Mouse (Mus musculus): Measurements from ENCODE around the gene Inhbb.

Inhbb gene

GRCm38 (mm10) chr1:119419151-119420105, 2.6 kb downstream of the Inhbb start:
- DNase-seq: no peak

- DNase-seq: no peak
Measured at GRCm38 (mm10) chr1:119417991-119418390, 4.1 kb downstream of the Inhbb start.

GRCm38 (mm10) chr1:119417542-119417941, 4.5 kb downstream of the Inhbb start:
- DNase-seq: no peak

GRCm38 (mm10) chr1:119416610-119417009, 5.4 kb downstream of the Inhbb start:
- DNase-seq: no peak

DNA sequence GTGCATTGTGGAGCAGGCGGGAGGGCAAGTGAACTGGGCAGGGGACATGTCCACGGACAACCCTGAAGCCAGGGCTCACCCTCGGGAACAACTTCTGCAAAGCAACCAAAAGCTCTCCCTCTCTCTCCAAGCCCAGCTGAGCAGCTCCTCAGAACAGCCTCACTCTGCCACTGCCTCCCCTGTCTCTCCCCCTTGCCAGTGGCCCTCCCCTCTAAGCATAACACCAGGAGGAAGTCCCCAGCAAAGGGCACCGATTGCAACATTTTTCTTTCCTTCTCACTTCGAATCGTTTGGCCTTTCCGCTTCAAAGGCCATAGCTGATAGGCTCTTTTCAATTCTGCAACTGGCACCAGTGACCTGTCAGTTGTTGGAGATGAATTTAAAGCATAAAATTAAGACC, 5.9 kb downstream of the Inhbb start:
- DNase-seq: no peak

DNA sequence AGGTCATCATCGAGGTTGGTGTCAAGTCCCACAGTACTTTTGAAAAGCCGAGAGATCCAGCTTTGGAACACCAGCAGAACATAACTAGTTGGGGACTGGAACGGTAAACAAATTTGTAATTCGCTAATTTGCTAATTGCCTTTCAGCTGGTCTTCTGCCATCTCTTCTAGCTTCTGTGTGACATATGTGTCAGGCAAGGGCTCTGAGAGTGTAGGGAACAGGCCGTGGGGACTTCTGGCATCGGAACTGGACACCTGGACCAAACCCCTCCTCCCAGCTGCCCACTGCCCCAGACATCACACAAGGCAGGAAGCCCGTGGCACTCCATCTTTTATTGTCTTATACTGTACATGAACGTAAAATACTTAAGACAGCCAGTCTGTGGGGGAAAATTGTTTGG, 6.9 kb downstream of the Inhbb start:
- DNase-seq: no peak

- DNase-seq: no peak
Measured at GRCm38 (mm10) chr1:119410661-119411060, 11.4 kb downstream of the Inhbb start.

DNA sequence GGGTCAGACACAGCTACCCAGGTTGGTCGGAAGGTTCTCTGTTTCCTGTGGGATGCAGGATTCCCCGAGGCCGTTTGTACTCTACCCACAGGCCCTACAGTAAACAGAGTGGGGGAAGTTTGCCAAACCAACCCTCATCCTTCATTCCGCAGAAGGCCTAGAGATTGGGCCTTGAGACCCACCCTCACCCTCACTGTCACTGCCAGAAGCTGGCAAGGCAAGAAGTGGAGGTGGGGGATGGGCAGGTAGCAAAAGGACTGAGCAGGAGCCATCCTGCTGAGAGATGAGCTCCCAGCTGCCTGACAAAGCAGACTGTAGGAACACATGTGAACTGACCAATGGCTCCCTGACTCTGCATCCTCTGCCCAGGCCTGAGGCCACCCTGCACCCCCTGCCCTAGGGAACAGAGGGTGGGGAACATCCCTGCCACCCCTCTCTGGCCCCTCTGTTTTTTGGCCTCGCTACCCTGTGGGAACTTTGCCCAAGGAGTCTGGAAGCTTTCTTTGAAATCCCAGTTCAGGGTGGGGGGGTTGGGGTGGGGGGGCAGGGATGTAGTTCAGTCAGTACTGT, 12.4 kb downstream of the Inhbb start:
- no peak for DNase-seq

GRCm38 (mm10) chr1:119409106-119409505, 12.9 kb downstream of the Inhbb start:
- DNase-seq: no peak

GRCm38 (mm10) chr1:119407691-119408315, 14.2 kb downstream of the Inhbb start:
- DNase-seq: peak; percentile 21

- no peak for DNase-seq
Measured at GRCm38 (mm10) chr1:119404798-119405197, 17.2 kb downstream of the Inhbb start.

- DNase-seq: no peak
Measured at GRCm38 (mm10) chr1:119404341-119404740, 17.7 kb downstream of the Inhbb start.

DNA sequence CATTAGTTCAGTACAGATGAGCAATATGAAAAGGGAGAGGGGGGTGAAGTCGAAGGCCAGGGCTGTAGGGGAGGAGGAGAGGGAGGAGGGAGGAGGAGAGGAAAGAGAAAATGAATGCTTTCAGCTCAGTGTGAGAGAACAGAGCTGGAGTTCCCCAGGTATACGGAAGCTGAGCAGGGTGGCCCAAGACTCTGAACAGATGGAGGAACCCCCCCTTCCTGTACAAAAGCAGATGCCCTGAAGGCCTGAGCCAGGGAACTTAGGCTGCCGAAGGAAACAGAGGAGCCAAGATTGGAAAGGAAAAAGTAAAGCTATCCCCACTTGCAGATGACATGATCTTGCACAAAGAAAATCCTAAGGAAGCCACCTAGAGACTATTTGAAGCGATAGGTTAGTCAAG, 20.8 kb downstream of the Inhbb start:
- no peak for DNase-seq

GRCm38 (mm10) chr1:119398640-119399039, 23.4 kb downstream of the Inhbb start:
- no peak for DNase-seq

GRCm38 (mm10) chr1:119397839-119398238, 24.2 kb downstream of the Inhbb start:
- DNase-seq: no peak

DNA sequence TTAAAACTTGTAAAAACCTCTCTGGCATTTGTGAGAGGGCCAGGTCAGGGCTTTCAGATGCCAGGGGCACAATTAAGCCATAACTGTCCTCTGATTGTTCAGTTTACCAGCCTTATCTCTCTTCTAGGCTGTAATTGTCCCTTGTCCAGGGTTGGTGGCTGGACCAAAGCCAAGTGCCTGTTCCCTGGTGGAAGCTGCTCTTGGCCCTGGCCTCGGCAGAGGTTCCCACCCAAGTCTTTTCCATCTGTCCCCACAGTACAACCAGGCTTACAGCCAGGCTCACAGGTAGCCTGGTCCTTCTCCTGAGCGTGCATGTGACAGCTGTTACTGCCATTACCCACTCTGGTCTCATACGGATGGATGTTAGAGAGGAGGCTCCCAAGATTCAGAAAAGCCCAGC, 30.7 kb downstream of the Inhbb start:
- DNase-seq: no peak

GRCm38 (mm10) chr1:119390676-119391075, 31.4 kb downstream of the Inhbb start:
- no peak for DNase-seq

DNA sequence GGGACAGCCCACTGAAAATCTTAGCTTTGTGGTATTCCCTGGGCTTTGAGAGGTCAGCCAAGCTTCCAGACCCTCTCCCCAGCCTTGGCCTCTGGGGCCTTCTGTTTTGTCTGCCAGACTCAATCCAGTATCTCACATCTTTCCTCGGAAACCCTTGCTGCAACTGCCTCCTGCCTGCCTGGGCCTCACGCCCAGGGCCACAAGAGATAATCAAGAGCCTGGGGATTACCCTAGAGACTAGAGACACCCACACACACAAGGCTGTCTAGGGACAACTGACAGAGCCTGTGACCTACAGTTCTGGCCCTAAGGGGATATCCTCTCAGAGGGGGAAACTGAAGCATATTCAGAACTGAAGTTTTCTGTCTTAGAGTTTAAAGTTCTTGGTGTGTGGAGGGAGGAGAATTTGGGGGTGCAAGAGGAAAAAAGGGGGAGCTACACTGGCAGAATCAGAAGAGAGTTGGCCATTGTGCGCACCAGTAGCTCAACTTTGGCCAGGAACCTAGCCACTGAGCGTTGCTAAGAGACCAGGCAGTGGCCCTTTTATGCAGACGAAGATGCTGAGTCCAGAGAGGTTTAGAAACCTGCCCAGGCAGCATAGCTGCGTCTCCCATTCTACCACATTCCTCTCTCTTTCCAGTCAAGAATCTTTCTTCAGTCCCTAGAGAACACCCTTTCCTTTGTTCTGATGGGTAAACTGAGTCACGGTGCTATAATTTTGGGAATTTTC, 32.1 kb downstream of the Inhbb start:
- no peak for DNase-seq

DNA sequence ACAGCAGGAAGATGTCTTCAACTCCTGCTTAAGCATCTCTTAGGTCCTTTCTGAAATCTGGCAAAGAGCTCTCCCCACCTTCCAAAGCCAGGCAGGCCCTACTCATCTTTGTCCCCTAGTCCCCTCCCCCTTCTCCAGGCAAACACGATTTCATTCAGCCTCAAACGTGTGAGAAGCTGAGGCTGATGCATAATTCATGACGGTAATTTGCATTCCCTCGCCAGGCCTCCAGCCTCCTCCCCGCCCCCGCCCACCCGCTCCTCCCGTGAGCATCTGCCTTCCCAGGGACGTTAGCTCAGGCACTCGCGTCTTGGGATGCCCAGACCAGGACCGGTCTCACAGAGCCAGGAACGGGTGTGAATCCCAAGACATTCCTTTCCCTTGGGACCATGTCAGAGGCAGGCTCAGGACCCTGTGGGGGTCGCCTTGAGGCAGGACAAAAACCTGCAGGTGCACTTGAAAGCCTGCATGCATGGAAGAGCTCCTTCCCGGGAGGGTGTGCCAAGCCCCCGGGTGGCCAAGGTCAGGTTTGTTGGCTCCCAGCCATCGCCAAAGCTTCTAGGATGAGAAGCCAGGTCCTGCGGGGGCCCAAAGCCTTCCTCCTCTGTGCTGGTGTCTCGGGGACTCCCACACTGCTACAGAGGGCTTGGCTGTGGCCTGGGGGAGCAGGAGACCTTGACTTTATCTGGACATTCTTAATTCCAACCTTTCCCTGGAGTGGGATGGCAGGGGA, 33.2 kb downstream of the Inhbb start:
- no peak for DNase-seq

- DNase-seq: no peak
Measured at GRCm38 (mm10) chr1:119386306-119386705, 35.7 kb downstream of the Inhbb start.

DNA sequence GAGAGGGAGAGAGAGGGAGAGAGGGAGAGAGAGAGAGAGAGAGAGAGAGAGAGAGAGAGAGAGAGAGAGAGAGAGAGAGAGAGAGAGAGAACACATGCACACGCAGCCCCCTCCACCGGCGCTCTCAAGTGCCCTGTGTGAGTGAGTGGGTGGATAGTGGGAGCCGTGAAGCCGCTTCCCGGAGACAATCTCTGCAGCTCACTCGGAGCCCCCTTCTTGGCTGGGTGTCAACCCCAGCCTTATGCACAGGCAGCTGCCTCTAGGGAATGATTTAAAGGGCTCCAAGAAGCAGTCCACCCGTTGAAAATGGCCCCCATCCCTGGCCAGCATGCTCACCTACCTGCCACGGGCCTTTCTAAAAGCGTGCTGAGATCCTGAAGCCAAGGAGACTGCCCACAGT, 38.1 kb downstream of the Inhbb start:
- no peak for DNase-seq

- DNase-seq: no peak
Measured at GRCm38 (mm10) chr1:119380609-119381008, 41.4 kb downstream of the Inhbb start.

GRCm38 (mm10) chr1:119375376-119375775, 46.7 kb downstream of the Inhbb start:
- DNase-seq: no peak
